Mouse (Mus musculus): Measurements from ENCODE around the gene Rab4a. TPM values are rescaled to one million over a fixed set of nuclear protein-coding genes. Genes with fewer than 3 reads are reported as not detected.
A peak's percentile ranks its signal among the peaks of the same experiment; 100 is the strongest.

The Rab4a gene
- polyA plus RNA-seq, 1 experiment from 2014 or later, result 70.2 TPM

- no peaks in the 10 kb centered on the region for H3K9me3 ChIP-seq (ENCODE audit: control insufficient read depth, low read length)
- H3K36me3 ChIP-seq (ENCODE audit: control insufficient read depth, insufficient read depth, low read length), result no peaks in the 10 kb centered on the region
- H3K27me3 ChIP-seq (ENCODE audit: control insufficient read depth, insufficient read depth, low read length), result no peaks in the 10 kb centered on the region
- WGBS, result 74% methylated on average over 8 of the region's 8 CpGs
- H3K9ac ChIP-seq (ENCODE audit: low read length), result no peak overlapping the region
- peaks cover 2% of the 10 kb centered on the region; the same call in 1 of the 2 replicates for H3K4me1 ChIP-seq (replicated peaks; ENCODE audit: control insufficient read depth, insufficient read depth, low read length)
- H3K4me3 ChIP-seq (ENCODE audit: low read depth, low read length), result no peak overlapping the region
- no peak overlapping the region for H3K27ac ChIP-seq (ENCODE audit: low read depth, low read length)
- DNase-seq (ENCODE audit: low spot score) (no peak), ATAC-seq (replicated peaks; ENCODE audit: low FRiP score) (no peak)
- H3K4me2 ChIP-seq (ENCODE audit: low read depth, low read length, severe bottlenecking), result no peak overlapping the region
These were observed 24.5 kb upstream of the Rab4a start for GRCm38 (mm10) chr8:123781256-123781655.

- H3K27ac ChIP-seq (ENCODE audit: low read depth, low read length), result no peak overlapping the region
- no peaks in the 10 kb centered on the region for H3K36me3 ChIP-seq (ENCODE audit: control insufficient read depth, insufficient read depth, low read length)
- H3K4me2 ChIP-seq (ENCODE audit: low read depth, low read length, severe bottlenecking), result no peak overlapping the region
- no peaks in the 10 kb centered on the region for H3K27me3 ChIP-seq (ENCODE audit: control insufficient read depth, insufficient read depth, low read length)
- peak; percentile 88 for DNase-seq (ENCODE audit: low spot score)
- H3K9me3 ChIP-seq (ENCODE audit: control insufficient read depth, low read length), result no peaks in the 10 kb centered on the region
- peak; percentile 78 for ATAC-seq (replicated peaks; ENCODE audit: low FRiP score)
- H3K4me1 ChIP-seq (replicated peaks; ENCODE audit: control insufficient read depth, insufficient read depth, low read length), result peaks cover 2% of the 10 kb centered on the region; the same call in 1 of the 2 replicates
- no peak overlapping the region for H3K9ac ChIP-seq (ENCODE audit: low read length)
- no peak overlapping the region for H3K4me3 ChIP-seq (ENCODE audit: low read depth, low read length)
- 22% methylated on average over 6 of the region's 6 CpGs for WGBS
These were observed 22.1 kb upstream of the Rab4a start for GRCm38 (mm10) chr8:123783525-123784249.

- ATAC-seq (replicated peaks; ENCODE audit: low FRiP score) (no peak), DNase-seq (ENCODE audit: low spot score) (no peak)
- no peaks in the 10 kb centered on the region for H3K27me3 ChIP-seq (ENCODE audit: control insufficient read depth, insufficient read depth, low read length)
- H3K4me1 ChIP-seq (replicated peaks; ENCODE audit: control insufficient read depth, insufficient read depth, low read length), result peaks cover 5% of the 10 kb centered on the region; the same call in 1 of the 2 replicates
- H3K4me3 ChIP-seq (ENCODE audit: low read depth, low read length), result no peak overlapping the region
- no peak overlapping the region for H3K9ac ChIP-seq (ENCODE audit: low read length)
- H3K4me2 ChIP-seq (ENCODE audit: low read depth, low read length, severe bottlenecking), result no peak overlapping the region
- 79% methylated on average over 6 of the region's 6 CpGs for WGBS
- H3K36me3 ChIP-seq (ENCODE audit: control insufficient read depth, insufficient read depth, low read length), result no peaks in the 10 kb centered on the region
- no peak overlapping the region for H3K27ac ChIP-seq (ENCODE audit: low read depth, low read length)
- H3K9me3 ChIP-seq (ENCODE audit: control insufficient read depth, low read length), result no peaks in the 10 kb centered on the region
These were observed 19.6 kb upstream of the Rab4a start for GRCm38 (mm10) chr8:123786166-123786565.

- no peaks in the 10 kb centered on the region for H3K27me3 ChIP-seq (ENCODE audit: control insufficient read depth, insufficient read depth, low read length)
- no peak overlapping the region for H3K4me2 ChIP-seq (ENCODE audit: low read depth, low read length, severe bottlenecking)
- WGBS, result 80% methylated on average over 6 of the region's 6 CpGs
- DNase-seq (ENCODE audit: low spot score), result no peak
- H3K9ac ChIP-seq (ENCODE audit: low read length), result no peak overlapping the region
- peaks cover 7% of the 10 kb centered on the region; the same call in 1 of the 2 replicates for H3K4me1 ChIP-seq (replicated peaks; ENCODE audit: control insufficient read depth, insufficient read depth, low read length)
- H3K36me3 ChIP-seq (ENCODE audit: control insufficient read depth, insufficient read depth, low read length), result no peaks in the 10 kb centered on the region
- no peak overlapping the region for H3K27ac ChIP-seq (ENCODE audit: low read depth, low read length)
- ATAC-seq (replicated peaks; ENCODE audit: low FRiP score), result no peak
- H3K4me3 ChIP-seq (ENCODE audit: low read depth, low read length), result no peak overlapping the region
- no peaks in the 10 kb centered on the region for H3K9me3 ChIP-seq (ENCODE audit: control insufficient read depth, low read length)
These were observed 19.1 kb upstream of the Rab4a start for GRCm38 (mm10) chr8:123786644-123787043.

- Histone ChIP-seq H3K9ac (ENCODE audit: low read length) (no peak overlapping the region), H3K4me3 (ENCODE audit: low read depth, low read length) (no peak overlapping the region), H3K4me1 (replicated peaks; ENCODE audit: control insufficient read depth, insufficient read depth, low read length) (peaks cover 10% of the 10 kb centered on the region; the same call in 1 of the 2 replicates), H3K36me3 (ENCODE audit: control insufficient read depth, insufficient read depth, low read length) (no peaks in the 10 kb centered on the region), H3K27me3 (ENCODE audit: control insufficient read depth, insufficient read depth, low read length) (no peaks in the 10 kb centered on the region), H3K27ac (ENCODE audit: low read depth, low read length) (no peak overlapping the region), H3K4me2 (ENCODE audit: low read depth, low read length, severe bottlenecking) (no peak overlapping the region), H3K9me3 (ENCODE audit: control insufficient read depth, low read length) (no peaks in the 10 kb centered on the region)
- no peak for ATAC-seq (replicated peaks; ENCODE audit: low FRiP score)
- WGBS, result 61% methylated on average over 21 of the region's 21 CpGs
- no peak for DNase-seq (ENCODE audit: low spot score)
These were observed 18.4 kb upstream of the Rab4a start for GRCm38 (mm10) chr8:123787254-123787897.

GRCm38 (mm10) chr8:123788416-123789170, 17.2 kb upstream of the Rab4a start:
- DNase-seq (ENCODE audit: low spot score) (no peak), ATAC-seq (replicated peaks; ENCODE audit: low FRiP score) (no peak)
- no peak overlapping the region for H3K27ac ChIP-seq (ENCODE audit: low read depth, low read length)
- no peaks in the 10 kb centered on the region for H3K9me3 ChIP-seq (ENCODE audit: control insufficient read depth, low read length)
- peaks cover 10% of the 10 kb centered on the region; the same call in 1 of the 2 replicates for H3K4me1 ChIP-seq (replicated peaks; ENCODE audit: control insufficient read depth, insufficient read depth, low read length)
- no peak overlapping the region for H3K4me3 ChIP-seq (ENCODE audit: low read depth, low read length)
- WGBS, result 66% methylated on average over 14 of the region's 14 CpGs
- H3K27me3 ChIP-seq (ENCODE audit: control insufficient read depth, insufficient read depth, low read length), result no peaks in the 10 kb centered on the region
- no peak overlapping the region for H3K9ac ChIP-seq (ENCODE audit: low read length)
- H3K36me3 ChIP-seq (ENCODE audit: control insufficient read depth, insufficient read depth, low read length), result no peaks in the 10 kb centered on the region
- H3K4me2 ChIP-seq (ENCODE audit: low read depth, low read length, severe bottlenecking), result no peak overlapping the region

GRCm38 (mm10) chr8:123789461-123789860, 16.3 kb upstream of the Rab4a start:
- Histone ChIP-seq H3K9me3 (ENCODE audit: control insufficient read depth, low read length) (no peaks in the 10 kb centered on the region), H3K27me3 (ENCODE audit: control insufficient read depth, insufficient read depth, low read length) (no peaks in the 10 kb centered on the region), H3K4me1 (replicated peaks; ENCODE audit: control insufficient read depth, insufficient read depth, low read length) (peaks cover 10% of the 10 kb centered on the region; the same call in 1 of the 2 replicates), H3K4me2 (ENCODE audit: low read depth, low read length, severe bottlenecking) (no peak overlapping the region), H3K9ac (ENCODE audit: low read length) (no peak overlapping the region), H3K27ac (ENCODE audit: low read depth, low read length) (no peak overlapping the region), H3K4me3 (ENCODE audit: low read depth, low read length) (no peak overlapping the region), H3K36me3 (ENCODE audit: control insufficient read depth, insufficient read depth, low read length) (no peaks in the 10 kb centered on the region)
- DNase-seq (ENCODE audit: low spot score), result no peak
- 86% methylated on average over 9 of the region's 9 CpGs for WGBS
- ATAC-seq (replicated peaks; ENCODE audit: low FRiP score), result no peak

GRCm38 (mm10) chr8:123789970-123790369, 15.8 kb upstream of the Rab4a start:
- H3K27ac ChIP-seq (ENCODE audit: low read depth, low read length), result peak overlapping the region; percentile 91
- DNase-seq (ENCODE audit: low spot score) (peak; percentile 95), ATAC-seq (replicated peaks; ENCODE audit: low FRiP score) (peak; percentile 50; the same call in 1 of the 2 replicates)
- no peak overlapping the region; the same call in 1 of the 2 replicates for H3K9ac ChIP-seq (ENCODE audit: low read length)
- peaks cover 10% of the 10 kb centered on the region; the same call in 1 of the 2 replicates for H3K4me1 ChIP-seq (replicated peaks; ENCODE audit: control insufficient read depth, insufficient read depth, low read length)
- no peaks in the 10 kb centered on the region for H3K9me3 ChIP-seq (ENCODE audit: control insufficient read depth, low read length)
- 2% methylated on average over 4 of the region's 4 CpGs for WGBS
- no peak overlapping the region for H3K4me3 ChIP-seq (ENCODE audit: low read depth, low read length)
- H3K27me3 ChIP-seq (ENCODE audit: control insufficient read depth, insufficient read depth, low read length), result no peaks in the 10 kb centered on the region
- H3K4me2 ChIP-seq (ENCODE audit: low read depth, low read length, severe bottlenecking), result no peak overlapping the region
- no peaks in the 10 kb centered on the region for H3K36me3 ChIP-seq (ENCODE audit: control insufficient read depth, insufficient read depth, low read length)
